Mouse (Mus musculus) kidney, postnatal 14 days (tissue): ENCODE data around the gene Uchl4.
A peak's percentile ranks its signal among the peaks of the same experiment; 100 is the strongest.
"Not testable (repeated sequence)": the region's sequence is repeated elsewhere in the genome, so short reads cannot be mapped to it uniquely, and the experiment has no call there.

Source experiments
- DNase-seq: peaks from one replicate; pipeline ENCODE4 v3.0.0; 2022; ENCODE audit warnings: mixed read lengths

Gene Uchl4

GRCm38 (mm10) chr9:64234768-64235435, at the start of gene Uchl4:
Gene Uchl4 (plus strand): TSS chr9:64235201.
- peak; percentile 47 for DNase-seq

DNA sequence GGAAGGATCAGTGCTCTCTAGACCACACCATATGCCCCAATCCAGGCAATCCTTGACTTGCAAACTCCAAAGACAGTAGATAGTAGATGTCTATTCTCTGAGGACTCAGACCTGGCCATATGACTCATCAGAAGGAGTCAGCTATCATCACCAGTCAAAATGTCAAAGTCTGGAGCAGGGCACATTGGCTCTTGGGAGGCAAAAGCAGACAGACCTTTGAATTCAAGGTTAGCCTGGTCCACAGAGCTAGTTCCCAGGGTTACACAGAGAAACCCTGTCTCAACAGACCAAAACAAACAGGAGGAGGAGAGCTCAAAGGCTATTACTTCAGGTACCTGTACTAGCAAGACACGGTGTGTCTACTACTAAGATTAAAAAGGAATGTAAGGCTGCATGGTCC, 41.1 kb upstream of the Uchl4 start:
- DNase-seq, result no peak

DNA sequence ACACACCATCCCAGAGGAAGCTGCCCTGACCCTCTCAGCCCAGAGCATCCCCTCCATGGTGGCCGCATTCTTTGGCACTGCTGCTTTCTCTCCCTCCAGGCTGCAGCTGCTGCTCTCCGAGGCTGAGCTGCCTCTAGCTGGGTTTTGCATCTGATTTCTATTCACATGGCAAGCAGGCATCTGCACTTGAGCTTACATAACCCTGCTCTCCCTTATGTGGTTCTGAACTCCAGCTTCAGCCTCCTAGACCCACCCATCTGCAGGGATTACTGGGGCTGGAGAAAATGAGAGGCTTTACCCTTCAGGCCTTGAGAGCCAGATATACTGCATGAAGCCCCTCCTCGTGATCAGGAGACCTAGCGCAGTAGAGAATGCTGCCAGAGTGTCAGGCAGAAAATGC, 39.4 kb upstream of the Uchl4 start:
- DNase-seq, result no peak

DNA sequence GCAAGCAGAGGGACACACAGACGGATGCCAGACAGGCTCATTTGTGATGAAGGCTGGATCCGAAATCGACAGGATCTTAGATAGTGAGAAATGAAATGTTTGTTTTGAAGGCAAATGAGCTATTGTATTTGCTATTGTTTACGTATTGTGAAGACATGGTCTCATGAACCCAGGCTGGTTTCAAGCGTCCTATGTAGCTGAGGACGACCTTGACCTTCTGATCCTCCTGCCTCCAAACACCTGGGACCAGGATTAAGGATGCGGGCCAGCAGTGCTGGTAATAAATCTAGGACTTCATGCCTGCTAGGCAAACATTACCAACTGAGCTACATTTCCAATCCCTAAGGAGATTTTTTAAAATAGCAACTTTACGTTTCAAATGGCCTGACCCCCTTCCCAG, 37.5 kb upstream of the Uchl4 start:
- no peak for DNase-seq

GRCm38 (mm10) chr9:64198068-64198762, 36.8 kb upstream of the Uchl4 start:
- no peak for DNase-seq

GRCm38 (mm10) chr9:64198763-64199418, 36.1 kb upstream of the Uchl4 start:
- DNase-seq, result not testable (repeated sequence)

- DNase-seq, result peak; percentile 38
These were observed 35.1 kb upstream of the Uchl4 start for GRCm38 (mm10) chr9:64199897-64200296.

GRCm38 (mm10) chr9:64202331-64202730, 32.7 kb upstream of the Uchl4 start:
- no peak for DNase-seq

DNA sequence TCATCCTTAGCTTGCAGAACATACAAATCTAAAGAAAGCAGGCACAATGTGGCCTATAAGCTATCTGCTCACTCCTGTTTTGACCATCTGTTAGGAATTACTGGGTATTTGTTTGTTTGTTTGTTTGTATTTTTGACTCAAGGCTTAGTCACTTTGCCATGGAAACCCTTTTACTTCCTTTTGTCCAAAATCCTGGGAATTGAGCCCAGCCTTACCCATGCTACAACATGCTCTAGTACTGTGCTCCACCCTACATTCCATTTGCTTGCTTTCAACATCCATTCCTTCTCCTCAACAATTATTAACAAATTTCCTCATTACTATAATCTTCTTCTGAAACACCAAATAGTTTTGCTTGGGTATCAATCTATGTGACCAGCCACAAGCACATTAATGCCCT, 32.1 kb upstream of the Uchl4 start:
- DNase-seq, result no peak

DNA sequence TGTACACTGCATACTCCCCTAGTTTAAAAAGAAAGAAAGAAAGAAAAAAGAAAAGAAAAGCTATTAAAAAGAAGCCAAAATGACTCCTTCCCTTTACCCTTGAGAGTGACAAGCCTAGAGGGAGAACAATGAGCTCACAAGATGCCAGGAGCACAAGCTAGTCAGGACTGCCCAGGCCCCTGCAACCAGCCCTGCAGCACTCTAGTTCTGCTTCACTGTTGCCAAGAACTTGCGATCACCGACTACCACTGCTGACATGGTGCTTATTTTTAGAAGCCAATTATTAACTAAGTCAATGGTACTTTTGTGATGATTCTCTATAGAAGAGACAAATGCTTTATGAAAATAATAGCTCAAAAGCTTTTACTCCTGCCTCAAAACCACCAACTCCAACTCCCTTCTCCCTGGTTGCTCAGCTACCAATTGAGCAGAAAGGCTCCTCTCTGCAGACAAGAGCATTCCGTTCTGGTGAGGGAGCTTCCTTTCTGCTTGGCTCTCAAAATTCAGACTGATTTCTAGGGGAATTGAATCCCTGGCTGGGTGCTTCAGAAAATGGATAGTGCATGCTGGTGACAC, 27.4 kb upstream of the Uchl4 start:
- peak; percentile 29 for DNase-seq

GRCm38 (mm10) chr9:64214452-64214851, 20.5 kb upstream of the Uchl4 start:
- no peak for DNase-seq

GRCm38 (mm10) chr9:64216090-64216489, 18.9 kb upstream of the Uchl4 start:
- no peak for DNase-seq

- no peak for DNase-seq
These were observed 18.4 kb upstream of the Uchl4 start for GRCm38 (mm10) chr9:64216641-64217040.

DNA sequence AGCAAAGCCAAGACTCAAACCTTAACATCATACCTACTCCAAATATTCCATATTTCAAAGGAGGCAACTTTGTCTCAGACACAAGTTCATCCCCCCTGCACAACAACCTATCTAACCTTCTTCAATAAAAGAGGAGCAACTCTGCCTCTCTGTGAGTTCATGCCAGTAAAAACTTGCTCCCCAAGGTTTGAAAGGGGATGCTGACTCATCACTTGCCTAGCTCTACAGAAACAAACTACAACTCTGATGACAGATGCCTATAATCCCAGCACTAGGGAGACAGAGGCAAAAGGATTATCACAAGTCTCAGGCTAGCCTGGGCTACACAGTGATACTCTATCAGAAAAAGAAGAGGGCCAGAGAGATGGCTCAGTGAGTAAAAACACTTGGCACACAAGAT, 17.1 kb upstream of the Uchl4 start:
- no peak for DNase-seq

DNA sequence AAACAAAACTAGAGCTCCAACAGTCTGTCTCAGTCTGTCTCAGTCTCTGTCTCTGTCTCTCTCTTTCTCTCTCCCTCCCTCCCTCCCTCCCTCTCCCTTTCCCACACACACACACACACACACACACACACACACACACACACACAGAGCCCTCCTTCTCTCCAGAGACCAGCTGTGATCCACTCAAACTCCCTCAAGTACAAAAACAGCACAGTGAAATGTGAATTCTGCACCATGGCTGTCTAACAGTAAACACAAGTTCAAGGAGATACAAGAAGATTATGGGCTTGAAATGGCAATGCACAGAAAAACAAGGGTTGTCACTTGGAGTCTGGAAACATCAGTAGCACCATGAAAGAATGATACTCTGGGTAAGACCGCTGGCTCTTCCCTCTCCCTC, 15.7 kb upstream of the Uchl4 start:
- no peak for DNase-seq

DNA sequence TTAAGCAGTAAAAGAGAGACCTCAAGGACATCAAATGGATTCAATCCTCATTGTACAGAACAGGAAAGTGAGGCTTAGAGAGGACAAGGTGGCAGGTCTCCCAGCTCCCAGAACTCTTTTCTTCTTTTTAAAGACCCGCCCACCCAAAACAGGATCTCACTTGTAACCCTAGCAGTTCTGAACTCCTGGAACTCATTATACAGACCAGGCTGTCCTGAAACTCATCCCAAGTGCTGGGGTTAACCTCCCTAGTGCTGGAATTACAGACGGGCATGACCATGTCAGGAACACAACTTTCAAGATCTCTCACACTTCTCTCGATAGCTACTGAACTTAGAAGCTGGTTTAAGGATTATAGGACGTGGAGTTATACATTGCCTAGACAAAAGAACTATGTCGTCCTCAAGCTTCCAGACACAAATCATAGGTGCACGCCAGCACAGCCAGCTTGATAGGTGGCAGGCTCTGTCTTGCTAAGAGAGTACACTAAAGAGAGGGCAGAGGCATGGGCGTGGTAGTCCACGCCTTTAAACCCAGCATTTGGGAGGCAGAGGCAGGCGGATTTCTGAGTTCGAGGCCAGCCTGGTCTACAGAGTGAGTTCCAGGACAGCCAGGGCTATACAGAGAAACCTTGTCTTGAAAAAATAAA, 15.1 kb upstream of the Uchl4 start:
- no peak for DNase-seq

- no peak for DNase-seq
These were observed 14.4 kb upstream of the Uchl4 start for GRCm38 (mm10) chr9:64220603-64221002.

- no peak for DNase-seq
These were observed 13.5 kb upstream of the Uchl4 start for GRCm38 (mm10) chr9:64221480-64221879.

- DNase-seq, result no peak
These were observed 12.9 kb upstream of the Uchl4 start for GRCm38 (mm10) chr9:64222098-64222497.

DNA sequence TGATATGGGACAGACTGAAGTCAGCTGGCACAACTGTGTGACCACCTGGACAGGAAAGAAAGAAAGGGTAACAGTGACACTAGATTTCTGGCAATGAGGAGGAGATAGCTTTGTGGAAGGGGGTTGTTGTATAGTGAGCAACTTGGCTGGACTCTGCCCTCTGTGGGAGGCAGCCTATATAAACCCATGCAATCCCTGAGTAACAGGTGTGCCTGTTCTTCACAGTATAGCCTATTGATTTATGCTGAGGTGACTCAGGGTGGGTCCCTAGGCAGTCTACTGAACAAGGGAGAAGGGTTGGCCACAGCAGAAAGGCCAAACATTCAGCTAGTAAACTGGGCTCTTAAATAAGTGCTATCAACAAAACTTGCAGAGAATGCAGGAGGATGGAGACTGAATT, 9.2 kb upstream of the Uchl4 start:
- DNase-seq, result no peak

- DNase-seq, result no peak
These were observed 7.3 kb upstream of the Uchl4 start for GRCm38 (mm10) chr9:64227736-64228135.

DNA sequence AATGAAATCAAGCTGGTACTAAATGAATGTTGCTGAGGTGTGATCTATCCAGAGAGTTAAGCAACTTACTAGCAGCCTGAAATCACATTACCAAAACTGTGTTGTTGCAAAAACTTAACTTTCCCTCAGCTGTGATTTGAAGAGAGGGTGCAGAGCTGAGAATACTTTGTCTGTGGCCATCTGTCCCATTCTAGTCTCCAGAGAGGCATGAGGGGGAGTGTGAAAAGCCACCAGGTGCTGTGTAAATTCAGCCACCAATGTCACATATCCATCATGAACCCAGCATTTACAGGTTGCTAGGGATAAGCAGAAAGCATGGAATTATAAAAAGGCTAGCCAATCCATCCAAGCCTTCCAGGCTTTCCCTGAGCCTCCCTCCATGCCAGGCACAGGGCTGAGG, 6.0 kb upstream of the Uchl4 start:
- no peak for DNase-seq

DNA sequence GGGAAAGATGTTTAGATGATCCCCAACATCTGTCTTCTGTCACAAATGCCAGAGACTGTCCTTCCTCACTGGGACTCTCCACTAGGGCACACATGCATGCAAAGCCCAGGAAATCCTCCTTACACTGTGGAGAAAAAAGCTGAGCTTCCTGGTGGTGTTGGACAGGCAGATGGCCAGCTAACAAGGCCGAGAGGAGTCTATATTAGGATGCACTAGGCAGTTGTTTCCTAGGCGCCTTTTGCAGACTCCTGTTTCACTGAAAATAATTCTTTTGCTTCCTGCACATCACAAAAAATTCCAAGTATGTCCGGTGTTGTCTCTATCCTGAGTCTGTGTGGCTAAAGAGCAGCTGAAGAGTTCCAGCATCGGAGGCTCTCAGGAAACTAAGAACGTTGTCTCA, 3.8 kb upstream of the Uchl4 start:
- peak; percentile 46 for DNase-seq
